Mouse (Mus musculus) liver, postnatal 0 days (tissue): ENCODE measurements around the gene Timmdc1.

Source experiments
- CTCF ChIP-seq: sonication (generic); IDR thresholded peaks from 2 replicates; pipeline ENCODE4 v1.5.1; 2016; ENCODE audit warnings: antibody characterized with exemption, low read depth
- EP300 ChIP-seq: IDR thresholded peaks from 2 replicates; pipeline ENCODE4 v1.6.1; 2016; ENCODE audit warnings: antibody characterized with exemption, low read depth, mild to moderate bottlenecking

DNA sequence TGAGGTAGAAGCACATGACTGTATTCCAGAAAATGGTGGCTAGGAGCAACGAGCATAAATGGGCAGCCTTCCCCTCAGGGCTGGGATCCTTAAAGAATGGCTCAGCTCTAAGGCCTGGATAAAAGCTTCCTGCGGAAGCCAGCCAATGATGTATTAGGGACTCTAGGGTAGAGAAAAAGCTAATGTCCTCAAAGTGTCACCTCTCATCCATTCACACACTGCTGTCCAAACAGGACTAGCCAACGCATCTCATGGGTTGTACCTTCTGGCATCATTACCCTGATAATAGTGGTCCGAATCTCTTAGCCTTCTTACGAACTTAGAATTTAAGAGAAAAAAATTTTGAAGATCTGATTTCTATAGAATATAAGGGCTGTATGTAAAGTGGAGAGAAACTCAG is 59.2 kb downstream of the Timmdc1 start:
- no peak for TF ChIP-seq CTCF
- no peak for TF ChIP-seq EP300
